Mouse (Mus musculus): ENCODE results near the gene Rad17.

Gene Rad17

DNA sequence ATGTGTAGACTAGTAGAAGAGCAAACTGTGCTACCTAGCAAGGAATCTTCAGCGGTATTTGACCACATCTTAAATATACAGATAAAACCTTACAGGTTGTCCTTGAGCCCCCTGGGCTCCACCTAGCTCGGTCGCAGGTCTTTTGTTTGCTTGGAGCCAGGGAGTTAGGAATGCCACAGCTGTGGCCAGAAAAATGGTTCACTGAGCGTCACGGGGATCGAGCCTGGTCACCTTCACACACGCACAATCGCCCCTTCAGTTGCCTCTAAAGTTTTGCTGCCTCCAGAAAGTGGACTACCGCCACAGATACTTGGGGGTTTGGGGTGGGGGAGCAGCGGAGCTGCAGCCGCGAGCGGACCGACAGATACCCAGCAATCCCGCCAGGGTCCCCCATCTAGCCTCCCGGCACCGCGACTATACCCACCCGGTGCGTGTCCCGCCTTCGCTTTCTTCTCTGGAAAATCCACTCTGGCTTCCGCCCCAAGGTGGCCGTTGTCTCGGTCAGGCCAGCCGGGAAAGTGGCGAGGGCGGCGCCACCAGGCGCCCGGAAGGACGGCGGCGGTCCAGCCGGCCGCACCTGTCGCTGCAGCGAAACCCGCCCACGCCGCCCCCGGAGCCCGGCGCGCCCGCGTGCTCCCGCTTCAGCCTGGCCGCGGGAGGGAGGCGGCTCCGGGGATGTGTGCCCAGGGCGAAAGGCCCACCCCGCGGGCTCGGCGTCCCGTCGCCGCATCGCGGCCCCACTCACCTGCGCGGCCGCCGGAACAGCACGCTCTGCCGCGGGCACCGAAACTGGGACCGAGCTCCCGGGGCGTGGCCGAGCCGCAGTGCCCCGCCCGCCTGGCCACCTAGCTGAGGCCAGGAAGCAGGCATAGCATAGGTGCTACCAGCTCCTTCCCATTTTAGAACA lies 34.4 kb downstream of the Rad17 start, which contains the start of gene Marveld2:
Marveld2 (minus strand) TSS at position 791 of the 907 bp plus-strand sequence.
- DNase-seq (ENCODE audit: low spot score in 2 of 2): peak in 1 of 2 experiments; percentile 32

DNA sequence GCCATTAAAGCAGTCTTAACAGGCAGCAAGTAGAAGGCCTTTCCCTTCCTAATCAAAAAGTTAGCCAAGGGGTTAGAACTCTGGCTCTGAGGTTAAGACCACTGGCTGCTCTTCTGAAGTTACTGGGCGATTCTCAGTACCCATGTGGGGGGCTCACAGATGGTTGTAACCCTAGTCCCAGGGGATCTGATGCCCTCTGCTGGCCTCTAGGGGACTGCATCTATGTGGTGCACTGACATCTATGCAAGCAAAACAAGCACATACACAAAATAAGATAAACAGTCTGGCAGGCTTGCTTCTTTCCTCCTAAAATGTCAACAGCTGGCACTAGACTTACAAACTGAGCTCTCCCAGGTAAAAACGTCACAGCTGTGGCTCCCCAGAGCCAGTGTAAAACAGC lies 37.9 kb downstream of the Rad17 start:
- DNase-seq (ENCODE audit: low spot score in 2 of 2): no peak

DNA sequence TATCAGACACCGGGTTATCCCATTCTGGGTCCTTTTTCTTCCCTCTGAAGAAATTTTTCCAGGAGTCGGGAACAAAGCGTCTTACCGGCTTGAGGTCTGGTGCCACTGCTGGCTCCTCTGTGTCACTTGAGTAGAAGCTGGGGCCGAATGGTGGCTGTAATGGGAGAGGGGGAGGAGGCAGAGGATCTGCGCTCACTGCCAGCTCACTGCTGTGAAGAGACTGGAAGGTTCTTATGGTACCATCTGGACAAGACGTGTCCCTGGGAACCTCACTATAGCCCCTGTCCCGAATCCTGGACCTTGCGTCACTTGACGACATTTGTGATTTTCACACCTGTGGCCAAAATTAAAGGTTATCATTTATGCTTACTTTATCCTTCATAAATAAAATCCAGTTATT lies 38.6 kb downstream of the Rad17 start:
- no peak for DNase-seq (ENCODE audit: low spot score in 2 of 2)

DNA sequence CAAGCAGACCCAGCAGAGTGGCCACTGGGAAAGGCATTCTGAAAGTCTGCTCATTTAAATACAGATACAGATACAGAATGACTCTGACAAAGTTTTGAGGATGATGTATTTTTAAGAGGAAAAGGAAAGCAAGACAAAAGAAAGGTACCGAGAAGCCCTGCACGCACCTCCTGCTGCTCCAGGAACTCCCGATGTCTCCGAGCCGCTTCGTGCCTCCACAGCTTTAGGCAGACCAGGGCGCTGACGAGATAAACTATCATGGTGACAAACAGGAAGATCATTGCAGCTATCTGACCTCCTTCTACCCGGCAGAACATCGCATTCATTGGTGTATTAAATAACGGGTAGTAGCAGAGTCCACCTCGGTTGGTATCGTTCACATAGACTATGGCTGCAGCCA lies 39.6 kb downstream of the Rad17 start:
- no peak for DNase-seq (ENCODE audit: low spot score in 2 of 2)

DNA sequence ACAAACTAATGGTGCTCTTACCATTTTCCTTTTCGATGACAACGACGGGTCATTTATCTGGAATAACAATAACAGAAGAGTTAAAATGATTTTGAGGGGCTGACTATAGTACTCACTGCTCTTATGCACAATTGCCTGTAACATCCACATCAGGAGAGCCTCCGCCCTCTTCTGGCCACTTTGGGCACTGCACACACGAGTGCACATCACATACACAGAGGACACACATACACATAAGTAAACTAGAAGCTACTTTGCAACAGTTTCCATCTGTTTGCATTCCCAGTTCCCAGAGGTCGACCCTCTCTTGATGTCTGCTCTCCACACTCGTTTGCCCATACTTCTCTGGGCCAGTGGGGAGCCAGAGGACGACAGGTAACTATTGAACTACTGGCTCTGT lies 43.1 kb downstream of the Rad17 start:
- DNase-seq (ENCODE audit: low spot score in 2 of 2): no peak

DNA sequence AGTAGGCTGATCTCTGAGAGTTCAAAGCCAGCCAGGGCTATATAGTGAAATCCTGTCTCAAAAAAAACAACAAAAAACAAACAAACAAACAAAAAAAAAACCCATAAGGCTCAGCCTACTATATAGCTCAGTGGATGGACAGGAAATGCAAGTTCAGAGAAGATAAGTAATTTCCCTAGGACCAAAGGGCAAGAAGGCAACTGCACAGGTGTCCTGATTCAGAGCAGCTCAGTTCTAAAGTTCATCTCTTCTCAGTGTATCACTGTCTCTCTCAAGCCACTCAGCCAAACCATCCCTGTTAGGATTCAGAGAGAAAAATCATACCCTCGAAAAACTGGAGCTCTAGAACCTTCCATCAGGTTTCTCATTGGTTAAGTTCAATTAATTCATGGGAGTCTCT lies 45.0 kb downstream of the Rad17 start:
- DNase-seq (ENCODE audit: low spot score in 2 of 2): no peak

DNA sequence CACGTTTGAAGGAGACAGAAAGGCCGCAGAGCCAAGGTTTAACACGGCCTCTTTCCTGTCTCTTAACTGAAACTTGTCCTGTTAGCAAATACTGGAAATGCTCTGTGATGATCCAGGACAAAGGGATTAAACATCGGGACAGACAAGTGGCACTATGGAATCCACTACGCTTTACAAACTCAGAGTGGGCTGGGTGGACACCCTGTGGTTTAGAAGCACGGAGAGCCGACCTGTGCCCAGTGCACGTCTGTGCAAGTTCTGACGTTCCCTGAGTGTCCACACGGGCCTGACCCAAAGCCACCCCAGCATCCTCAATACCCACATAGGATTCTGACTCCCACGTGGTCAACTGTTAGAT lies 47.1 kb downstream of the Rad17 start:
- DNase-seq (ENCODE audit: low spot score in 2 of 2): no peak

DNA sequence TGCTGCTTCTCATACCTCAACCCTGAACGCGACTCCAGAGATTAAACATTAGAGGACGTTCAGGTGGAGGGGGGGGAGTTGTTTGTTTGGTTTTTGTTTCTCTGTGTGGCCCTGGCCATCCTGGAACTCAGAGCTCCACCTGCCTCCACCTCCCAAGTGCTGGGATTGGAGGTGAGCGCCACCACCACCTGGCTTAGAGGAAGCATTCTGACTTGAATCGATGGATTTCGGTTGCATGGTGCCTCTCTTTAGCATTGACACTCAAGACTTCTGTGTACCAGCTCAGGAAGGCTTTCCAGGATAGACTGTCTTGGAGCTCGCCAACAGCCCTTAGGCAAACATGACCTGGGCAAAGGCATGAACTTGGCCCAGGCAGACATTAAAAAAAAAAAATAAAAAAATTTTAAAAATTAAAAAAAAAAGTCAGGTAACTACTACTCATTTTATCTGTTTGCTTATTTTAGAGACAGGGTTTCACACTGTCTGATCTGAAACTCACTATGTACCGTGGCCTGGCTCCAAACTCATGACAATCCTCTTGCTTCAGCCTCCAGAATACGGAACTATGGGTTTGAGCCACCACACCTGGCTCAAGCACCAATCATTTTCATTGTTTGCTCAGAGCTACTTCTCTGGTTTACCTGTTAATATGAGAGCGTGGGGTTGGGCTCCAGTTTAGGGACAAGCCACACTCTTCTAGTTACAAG lies 47.7 kb downstream of the Rad17 start:
- DNase-seq (ENCODE audit: low spot score in 2 of 2): no peak

DNA sequence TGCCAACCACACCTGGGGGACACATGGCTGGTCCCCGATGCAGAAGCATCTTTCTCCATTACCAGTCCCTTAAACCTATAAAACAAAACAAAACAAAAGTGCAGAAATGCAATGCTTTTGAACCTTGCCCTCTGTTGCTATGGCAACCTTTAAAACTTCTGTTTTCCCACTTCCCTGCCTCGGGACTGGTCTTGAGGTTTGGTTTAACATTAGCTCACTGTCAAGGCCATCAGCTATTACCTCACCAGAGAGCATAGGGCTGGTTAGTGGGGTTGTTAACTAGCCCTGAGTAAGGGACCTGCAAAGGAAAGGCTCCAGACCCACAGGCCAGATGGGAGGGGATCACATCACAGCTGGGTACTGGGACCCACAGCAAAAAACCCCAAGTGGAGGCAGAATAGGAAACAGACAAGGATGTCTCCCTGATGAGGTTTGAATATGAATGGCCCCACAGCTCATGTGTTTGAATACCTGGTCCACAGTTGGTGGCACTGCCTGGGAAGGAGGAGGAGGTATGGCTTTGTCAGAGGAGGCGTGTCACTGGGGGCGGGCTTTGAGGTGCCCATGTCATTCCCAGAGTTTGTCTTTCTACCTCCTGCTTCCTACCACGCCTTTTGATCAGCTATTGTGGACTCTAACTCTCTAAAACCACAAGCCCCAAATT lies 48.5 kb downstream of the Rad17 start:
- no peak for DNase-seq (ENCODE audit: low spot score in 2 of 2)

DNA sequence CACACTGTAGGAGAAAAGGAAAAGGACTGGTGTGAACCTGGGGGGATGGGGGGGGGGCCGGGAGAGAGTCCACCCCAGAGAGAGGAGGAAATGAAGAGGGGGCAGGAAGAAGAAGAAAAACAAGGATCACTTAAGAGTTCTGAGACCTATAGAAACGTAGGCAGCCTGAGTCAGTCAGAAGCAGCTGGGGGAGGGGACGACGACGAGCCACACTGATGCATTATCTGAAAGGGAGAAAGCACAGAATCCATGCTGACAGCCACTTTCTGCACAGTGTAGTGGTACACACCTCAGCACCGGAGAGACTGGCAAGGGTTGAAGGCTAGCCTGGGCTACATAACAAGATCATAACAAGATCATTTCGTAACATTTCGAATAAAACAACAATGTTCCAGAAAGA lies 49.8 kb downstream of the Rad17 start:
- DNase-seq (ENCODE audit: low spot score in 2 of 2): no peak

DNA sequence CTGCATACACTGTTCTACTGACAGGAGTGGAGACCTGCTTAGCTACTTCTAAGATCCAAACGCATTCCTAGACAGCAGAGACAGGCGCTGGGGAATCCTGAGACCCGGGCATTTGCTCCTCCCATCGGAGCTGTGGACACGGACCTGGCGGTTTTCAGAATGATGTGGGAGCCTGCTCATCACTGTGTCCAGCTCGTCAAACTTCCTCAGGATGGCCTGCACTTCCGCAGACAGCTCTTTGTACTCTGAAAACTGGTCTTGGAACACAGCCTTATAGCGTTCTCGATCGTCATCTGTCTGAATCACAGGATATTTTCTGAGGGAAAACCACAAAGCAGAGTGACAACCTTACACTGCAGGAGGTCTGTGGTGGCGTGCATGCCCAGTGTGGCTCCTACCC lies 50.5 kb downstream of the Rad17 start:
- no peak for DNase-seq (ENCODE audit: low spot score in 2 of 2)

DNA sequence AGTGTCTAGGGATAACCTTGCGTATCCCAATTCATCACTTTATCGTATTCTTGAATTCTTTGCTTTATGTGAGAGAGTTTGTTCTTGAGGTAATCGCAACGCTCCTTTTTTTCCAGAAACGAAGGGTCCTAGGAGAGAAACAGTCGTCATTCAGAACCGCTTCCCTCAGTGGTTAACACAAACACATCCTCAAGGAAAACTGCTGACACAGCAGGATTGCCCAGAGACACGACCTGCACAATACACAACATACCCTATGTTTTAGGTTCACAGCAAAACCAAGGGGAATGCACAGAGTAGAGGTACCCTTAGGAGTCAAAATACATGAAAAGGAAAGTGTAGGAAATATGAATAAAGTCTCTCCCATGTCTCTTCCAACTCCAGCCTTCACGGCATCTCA lies 53.6 kb downstream of the Rad17 start:
- DNase-seq (ENCODE audit: low spot score in 2 of 2): no peak

DNA sequence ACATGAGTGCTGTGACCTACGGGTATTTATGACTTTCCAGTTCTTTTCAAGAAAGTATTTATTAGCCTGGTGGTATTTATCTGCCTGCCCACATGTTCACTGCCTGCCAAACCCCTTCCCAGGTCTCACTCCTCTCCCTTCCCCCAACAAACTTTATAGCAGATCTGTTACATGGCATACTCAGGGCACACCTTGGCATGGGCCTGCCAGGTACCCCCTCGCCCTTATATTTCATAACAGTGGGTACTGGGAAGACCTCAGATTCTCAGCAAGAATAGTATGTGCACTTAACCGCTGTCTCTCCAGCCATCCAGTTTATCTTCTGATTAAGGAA lies 55.3 kb downstream of the Rad17 start:
- no peak for DNase-seq (ENCODE audit: low spot score in 2 of 2)

DNA sequence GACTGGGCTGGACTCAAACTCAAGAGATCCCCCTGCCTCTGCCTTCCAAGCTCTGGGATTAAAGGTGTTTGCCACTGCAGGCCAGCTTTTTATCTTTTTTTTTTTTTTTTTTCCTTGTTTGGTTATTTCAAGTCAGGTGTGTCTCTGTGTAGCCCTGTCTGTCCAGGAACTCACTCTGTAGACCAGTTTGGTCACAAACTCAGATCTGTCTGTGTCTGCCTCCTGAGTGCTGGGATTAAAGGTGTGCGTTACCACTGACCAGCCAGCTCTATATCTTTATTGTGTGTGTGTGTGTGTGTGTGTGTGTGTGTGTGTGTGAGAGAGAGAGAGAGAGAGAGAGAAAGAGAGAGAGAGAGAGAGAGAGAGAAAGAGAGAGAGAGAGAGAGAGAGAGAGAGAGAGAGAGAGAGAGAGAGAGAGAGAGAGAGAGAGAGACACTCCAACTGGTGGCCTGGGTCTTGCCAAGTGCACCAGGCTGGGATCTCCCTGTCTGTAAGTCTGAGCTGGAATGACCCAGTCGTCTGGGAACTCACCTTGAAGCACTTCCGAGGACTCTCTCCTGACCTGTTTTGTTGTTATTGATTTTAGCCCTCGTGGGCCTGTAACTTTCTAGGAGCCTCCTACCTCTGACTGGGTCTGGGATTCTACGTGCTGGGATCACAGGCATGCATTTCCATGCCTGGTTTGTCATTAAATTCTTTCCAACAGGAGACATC lies 55.9 kb downstream of the Rad17 start:
- no peak for DNase-seq (ENCODE audit: low spot score in 2 of 2)

DNA sequence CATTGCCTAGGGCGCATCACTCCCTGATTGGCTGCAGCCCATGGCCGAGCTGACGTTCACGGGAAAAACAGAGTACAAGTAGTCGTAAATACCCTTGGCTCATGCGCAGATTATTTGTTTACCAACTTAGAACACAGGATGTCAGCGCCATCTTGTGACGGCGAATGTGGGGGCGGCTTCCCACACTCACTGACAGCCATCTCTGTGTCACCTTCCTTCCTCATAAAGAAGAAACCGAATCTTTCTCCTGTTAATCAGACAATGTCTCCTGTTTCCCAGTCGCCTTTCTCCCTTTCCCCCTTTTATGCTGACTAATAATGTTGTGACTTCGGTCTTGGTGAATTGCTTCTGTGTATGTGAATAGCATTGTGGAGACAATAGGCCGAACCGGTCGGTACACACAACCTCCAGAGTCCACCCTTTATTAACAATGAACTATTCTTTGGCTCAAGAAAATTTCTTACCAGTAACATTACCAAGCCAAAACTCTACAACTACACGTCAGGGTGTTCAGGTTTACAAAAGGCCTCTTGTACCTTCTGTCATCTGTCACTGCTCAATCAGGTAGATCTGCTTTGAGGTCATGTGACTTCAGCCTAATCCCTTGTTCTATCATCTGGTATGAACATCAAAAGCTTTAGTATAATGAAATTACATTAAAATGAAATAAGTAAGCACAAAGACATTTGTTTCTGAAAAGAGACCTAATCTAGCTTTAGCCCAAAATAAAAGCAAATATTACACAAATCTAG lies 56.6 kb downstream of the Rad17 start:
- no peak for DNase-seq (ENCODE audit: low spot score in 2 of 2)

DNA sequence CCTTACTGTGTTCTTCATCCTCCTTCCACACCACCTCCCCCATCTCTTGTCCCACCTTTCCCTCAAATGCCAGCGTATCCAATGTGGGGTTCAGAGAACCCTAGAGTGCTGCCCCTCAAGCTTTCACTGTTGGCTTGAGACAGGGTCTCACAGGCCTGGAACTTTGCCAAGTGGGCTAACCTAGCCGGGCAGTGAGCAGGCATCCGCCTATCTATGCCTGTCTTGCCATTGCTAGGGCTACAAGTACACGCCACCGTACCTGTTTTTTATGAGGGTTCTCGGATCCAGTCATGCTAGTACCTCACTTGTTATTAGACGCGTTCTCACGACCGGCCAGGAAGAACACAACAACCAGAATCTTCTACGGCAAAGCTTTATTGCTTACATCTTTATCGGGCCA lies 62.2 kb downstream of the Rad17 start:
- no peak for DNase-seq (ENCODE audit: low spot score in 2 of 2)

DNA sequence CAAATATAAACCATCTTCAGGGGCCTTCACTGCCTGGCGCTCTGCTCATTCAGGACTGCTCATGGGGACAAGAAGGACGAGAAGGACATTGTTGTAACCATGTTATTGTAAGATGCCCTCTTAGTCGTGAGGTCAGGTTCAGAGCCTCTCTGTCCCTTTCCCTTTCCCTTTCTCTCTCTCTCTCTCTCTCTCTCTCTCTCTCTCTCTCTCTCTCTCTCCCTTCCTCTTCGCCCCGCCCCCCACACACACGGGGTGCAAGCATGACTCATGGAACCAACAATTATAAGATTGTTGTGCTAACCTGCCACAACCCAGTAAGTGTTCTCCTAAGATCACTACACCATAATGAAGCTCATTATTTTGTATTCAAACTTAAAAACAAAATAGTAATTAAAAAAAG lies 68.7 kb downstream of the Rad17 start:
- DNase-seq (ENCODE audit: low spot score in 2 of 2): no peak

DNA sequence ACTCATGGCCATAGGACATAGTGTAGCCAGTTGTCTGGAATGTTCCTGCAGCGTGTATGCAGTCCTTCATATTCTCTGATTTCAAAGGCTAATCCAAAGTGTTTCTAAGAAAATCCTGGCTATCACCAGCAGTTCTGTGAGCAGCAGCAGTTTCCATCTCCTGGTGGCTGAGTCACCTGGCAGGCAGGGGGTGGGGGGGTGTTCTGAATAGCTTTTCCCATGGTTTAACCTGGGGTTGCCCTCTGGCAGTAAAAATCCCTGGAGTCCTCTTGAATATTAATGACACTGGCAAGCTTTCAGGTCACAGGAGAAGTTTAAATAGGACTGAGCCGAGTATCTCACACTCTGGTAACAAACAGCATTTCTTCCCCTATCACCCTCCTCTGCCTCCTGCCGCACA lies 69.2 kb downstream of the Rad17 start:
- DNase-seq (ENCODE audit: low spot score in 2 of 2): no peak

DNA sequence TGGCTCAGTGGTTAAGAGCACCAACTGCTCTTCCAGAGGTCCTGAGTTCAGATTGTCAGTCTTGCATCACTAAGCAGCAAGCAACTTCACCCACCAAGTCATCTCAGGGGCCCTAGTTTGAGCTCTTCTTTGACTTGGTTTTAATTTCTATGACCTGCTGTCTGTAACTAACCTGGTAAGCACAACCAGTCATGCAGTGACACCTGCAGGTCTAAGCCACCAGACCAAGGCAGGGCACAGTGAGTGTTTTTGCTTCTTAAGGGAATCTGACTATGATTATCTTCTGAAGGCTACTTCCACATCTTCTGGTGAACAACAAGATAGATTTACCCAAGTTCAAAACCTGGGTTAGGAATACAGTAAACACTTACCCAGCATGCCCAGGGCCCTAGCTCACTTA lies 70.9 kb downstream of the Rad17 start:
- DNase-seq (ENCODE audit: low spot score in 2 of 2): no peak

DNA sequence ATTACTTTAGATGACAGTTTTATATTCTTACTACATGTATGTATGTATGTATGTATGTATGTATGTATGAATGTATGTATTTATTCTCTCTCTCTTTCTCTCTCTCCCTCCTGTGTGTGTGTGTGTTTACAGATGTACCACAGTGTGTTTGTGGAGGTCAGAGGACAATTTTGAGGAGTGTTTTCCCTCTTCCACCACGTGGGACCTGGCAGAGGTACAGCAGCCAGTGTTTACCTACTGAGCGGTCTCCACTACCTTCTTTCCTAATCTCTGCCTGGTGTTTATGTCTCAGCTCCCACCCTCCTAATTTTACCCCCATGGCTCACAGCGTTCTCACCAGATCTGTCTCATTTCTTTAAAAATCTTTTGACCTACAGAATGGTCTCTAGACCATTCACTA lies 71.6 kb downstream of the Rad17 start:
- no peak for DNase-seq (ENCODE audit: low spot score in 2 of 2)

DNA sequence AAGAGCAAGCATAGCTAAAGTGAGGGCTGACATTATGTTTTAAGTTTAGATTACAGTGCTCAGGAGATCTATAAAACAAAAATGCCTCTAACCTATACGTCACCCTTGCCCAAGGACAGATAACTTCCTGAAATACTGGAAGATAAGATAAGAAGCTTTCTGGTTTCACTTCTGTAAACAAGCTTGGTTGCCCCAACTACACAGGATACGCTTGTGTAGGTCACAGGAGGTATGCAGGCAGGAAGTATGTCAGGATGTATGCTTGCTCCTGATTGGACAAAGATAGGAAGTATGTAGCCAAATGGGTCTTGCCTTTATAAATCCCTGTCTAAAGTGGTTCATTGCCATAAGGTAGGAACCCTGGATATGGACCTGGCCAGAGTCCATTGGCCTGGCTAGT lies 74.9 kb downstream of the Rad17 start:
- no peak for DNase-seq (ENCODE audit: low spot score in 2 of 2)

DNA sequence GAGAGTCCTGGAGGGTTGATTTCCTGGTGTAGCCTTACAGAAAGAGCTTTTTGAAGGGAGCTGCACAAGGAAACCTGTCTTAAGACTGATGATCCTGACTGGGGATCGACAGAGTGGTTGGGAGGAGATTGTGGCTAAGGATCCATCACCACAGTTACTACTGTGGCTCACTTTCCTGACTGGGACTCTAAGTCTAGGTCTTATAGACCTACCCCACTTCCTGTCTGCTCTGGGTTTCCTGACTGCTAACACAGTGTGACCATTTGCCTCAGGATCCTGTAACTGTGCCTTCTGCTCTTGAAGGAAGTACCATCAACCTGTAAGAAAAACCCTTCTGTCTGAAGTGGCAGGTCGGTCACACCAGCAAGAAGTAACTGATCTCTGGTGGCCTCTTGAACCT lies 80.1 kb downstream of the Rad17 start:
- DNase-seq (ENCODE audit: low spot score in 2 of 2): no peak
